Mouse (Mus musculus) thymus, adult 2 months (tissue): Measurements from ENCODE around the gene Eomes. TPM values are rescaled to one million over a fixed set of nuclear protein-coding genes. Genes with fewer than 3 reads are reported as not detected.

Experiments used
- DNase-seq: peaks from one replicate; pipeline ENCODE4 v3.0.0; 2021
- H3K27ac ChIP-seq: fragments of 200-500 bp; 2 replicates; pipeline ENCODE4 v1.5.1; 2012; ENCODE audit warnings: low read length, control low read depth; ENCODE audit not compliant: control insufficient read depth, insufficient read depth
- H3K27me3 ChIP-seq: fragments of 200-500 bp; 2 replicates; pipeline ENCODE4 v1.6.1; 2012; ENCODE audit warnings: mild to moderate bottlenecking, low read length, moderate library complexity, mixed read lengths; ENCODE audit not compliant: control insufficient read depth, insufficient read depth
- H3K36me3 ChIP-seq: fragments of 200-500 bp; 2 replicates; pipeline ENCODE4 v1.6.1; 2012; ENCODE audit warnings: mild to moderate bottlenecking, low read length, moderate library complexity; ENCODE audit not compliant: control insufficient read depth, insufficient read depth
- H3K4me1 ChIP-seq: fragments of 200-500 bp; replicated peaks from 2 replicates; pipeline ENCODE4 v1.6.1; 2012; ENCODE audit warnings: low read length; ENCODE audit not compliant: control insufficient read depth, insufficient read depth
- H3K4me3 ChIP-seq: fragments of 200-500 bp; 2 replicates; pipeline ENCODE4 v1.5.1; 2012; ENCODE audit warnings: mild to moderate bottlenecking, low read length, control low read depth, moderate library complexity; ENCODE audit not compliant: control insufficient read depth, insufficient read depth
- CTCF ChIP-seq: fragments of 200-500 bp; IDR thresholded peaks from 2 replicates; pipeline ENCODE4 v1.5.1; 2012; ENCODE audit warnings: mild to moderate bottlenecking, control low read depth, low read length, moderate library complexity, borderline replicate concordance; ENCODE audit not compliant: control insufficient read depth, poor library complexity, insufficient read depth; ENCODE audit errors: extremely low read depth
- POLR2A ChIP-seq: fragments of 200-500 bp; IDR thresholded peaks from 2 replicates; pipeline ENCODE4 v1.6.1; 2012; ENCODE audit warnings: mild to moderate bottlenecking, low read length, control low read depth, moderate library complexity; ENCODE audit not compliant: control insufficient read depth, poor library complexity, insufficient read depth; ENCODE audit errors: extremely low read depth
- WGBS: fragments of 180-500 bp; shearing (Covaris S2); methylation state at CpG from one replicate; pipeline ENCODE4 v1.1.7; 2018; 5-methylcytosine and 5-hydroxymethylcytosine counted together
- polyA plus RNA-seq: library from polyadenylated mRNA; depleted of rRNA; stranded (reverse); fragments of >200 nt; gene quantifications from 2 replicates; pipeline ENCODE4 v1.2.3, GENCODE M21; 2012; rRNA removed

Eomes gene
- polyA plus RNA-seq, 1 experiment, result 0.78 TPM

DNA sequence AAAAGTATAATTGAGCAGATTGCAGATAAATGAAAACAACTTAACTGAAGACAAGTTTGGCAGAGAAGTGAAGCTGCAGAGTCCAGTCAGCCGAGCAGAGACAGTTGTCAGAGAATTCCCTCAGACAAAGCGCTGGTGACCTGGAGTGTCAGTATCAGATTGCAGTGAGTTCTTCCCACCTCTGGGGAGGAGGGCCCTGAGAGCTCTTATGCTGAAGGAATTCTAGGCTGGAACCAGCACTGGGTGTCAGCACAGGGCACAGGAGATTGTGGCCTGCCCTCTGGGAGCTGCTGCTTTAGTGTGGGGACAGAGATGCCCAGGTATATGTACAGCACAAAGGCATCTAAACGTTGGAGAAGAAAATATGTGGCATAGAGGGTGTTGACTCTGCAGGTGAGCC is 42.8 kb downstream of the Eomes start:
- 80% methylated on average over 3 of the region's 3 CpGs for WGBS
- Histone ChIP-seq H3K27ac (no peak overlapping the region), H3K36me3 (peaks cover 5% of the 10 kb centered on the region), H3K4me3 (no peak overlapping the region), H3K27me3 (no peaks in the 10 kb centered on the region), H3K4me1 (no peaks in the 10 kb centered on the region)
- TF ChIP-seq POLR2A, result no peak
- no peak for TF ChIP-seq CTCF
- DNase-seq, result no peak

DNA sequence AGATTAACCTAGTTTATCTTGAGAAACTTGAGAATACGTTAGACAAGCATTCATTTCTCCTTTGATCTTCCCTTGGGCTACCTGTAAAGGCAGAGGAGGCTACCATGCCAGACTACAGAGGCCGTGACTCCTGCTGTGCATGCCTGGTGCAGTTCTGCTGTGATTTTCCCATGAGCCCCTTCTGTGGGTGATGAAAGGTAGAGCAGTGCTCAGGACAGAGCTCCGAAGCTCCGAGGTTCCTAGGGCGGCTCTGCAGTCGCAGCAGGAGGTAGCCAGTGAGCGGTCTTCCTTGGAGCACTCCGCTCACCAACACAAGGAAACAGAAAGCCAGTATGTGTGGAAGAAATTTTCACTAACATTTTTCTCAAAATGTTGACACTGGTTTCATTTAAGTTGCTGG is 43.6 kb downstream of the Eomes start:
- DNase-seq, result no peak
- TF ChIP-seq CTCF, result no peak
- TF ChIP-seq POLR2A, result no peak
- H3K27me3 ChIP-seq, result no peaks in the 10 kb centered on the region
- H3K27ac ChIP-seq, result no peak overlapping the region
- H3K36me3 ChIP-seq, result peaks cover 13% of the 10 kb centered on the region
- WGBS, result 97% methylated on average over 8 of the region's 8 CpGs
- H3K4me1 ChIP-seq, result no peaks in the 10 kb centered on the region
- no peak overlapping the region for H3K4me3 ChIP-seq

DNA sequence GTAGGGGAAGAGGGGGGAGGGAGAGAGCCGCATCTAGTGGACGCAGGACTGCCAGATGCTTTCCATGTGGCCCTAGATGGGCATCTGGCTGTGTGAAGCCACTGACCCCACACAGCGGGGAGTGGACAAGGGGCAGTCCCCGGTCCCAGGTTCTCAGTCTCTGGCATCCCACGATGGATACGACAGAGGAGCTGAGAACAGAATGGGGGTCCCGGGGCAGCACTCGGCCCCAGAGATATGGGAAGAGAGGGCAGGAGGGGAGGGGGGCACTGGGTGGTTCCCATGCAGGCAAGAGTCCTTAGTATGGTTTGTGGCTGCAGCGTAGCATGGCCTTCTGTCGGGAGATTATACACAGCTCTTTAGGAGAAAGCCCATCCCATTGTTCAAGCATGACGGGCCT is 45.7 kb downstream of the Eomes start:
- no peak for TF ChIP-seq POLR2A
- no peak for TF ChIP-seq CTCF
- WGBS, result 98% methylated on average over 11 of the region's 11 CpGs
- H3K36me3 ChIP-seq, result peaks cover 32% of the 10 kb centered on the region

DNA sequence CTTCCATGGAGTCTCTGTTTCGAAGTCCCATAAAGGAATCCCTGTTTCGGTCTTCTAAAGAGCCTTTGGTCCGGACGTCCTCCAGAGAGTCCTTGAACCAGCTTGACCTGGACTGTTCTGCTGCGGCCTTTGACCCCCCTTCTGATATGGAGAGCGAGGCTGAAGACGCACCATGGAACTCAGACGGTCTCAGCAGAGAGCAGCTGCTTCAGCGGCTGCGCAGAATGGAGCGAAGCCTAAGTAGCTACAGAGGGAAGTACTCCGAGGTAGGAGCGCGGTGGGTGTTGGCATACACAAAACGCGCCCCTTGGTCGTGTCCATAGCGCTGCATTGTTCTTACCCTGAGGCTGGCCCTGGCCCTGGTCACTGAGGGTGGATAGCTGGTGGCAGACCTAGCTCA is 49.0 kb downstream of the Eomes start:
- Histone ChIP-seq H3K27me3 (no peaks in the 10 kb centered on the region), H3K27ac (no peak overlapping the region), H3K36me3 (peaks cover 56% of the 10 kb centered on the region), H3K4me1 (no peaks in the 10 kb centered on the region), H3K4me3 (no peak overlapping the region)
- TF ChIP-seq CTCF, result no peak
- TF ChIP-seq POLR2A, result no peak
- 98% methylated on average over 18 of the region's 18 CpGs for WGBS
- DNase-seq, result no peak

More for the DNA sequence above, 45.7 kb downstream of the Eomes start:
- Histone ChIP-seq H3K4me1 (no peaks in the 10 kb centered on the region), H3K27me3 (no peaks in the 10 kb centered on the region), H3K4me3 (no peak overlapping the region), H3K27ac (no peak overlapping the region)
- DNase-seq, result no peak

DNA sequence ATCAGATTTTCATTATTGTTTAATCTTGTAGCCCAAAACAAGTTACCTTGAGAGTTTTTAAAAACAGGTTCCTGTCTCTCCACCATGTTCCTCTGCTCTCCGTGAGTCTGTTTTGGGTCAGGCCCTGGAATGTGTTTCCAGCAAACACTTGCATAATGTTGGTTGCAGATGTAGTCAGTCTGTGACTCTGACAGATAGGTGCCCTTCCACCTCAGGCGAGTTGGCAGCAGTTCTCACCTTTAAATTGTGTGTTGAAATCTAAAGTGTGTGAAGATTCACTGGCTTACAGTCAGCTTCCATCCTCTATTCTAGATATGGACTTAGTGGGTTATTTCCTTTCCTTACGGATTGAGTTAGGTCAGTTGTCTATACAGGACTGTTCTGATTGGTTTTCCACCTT is 51.8 kb downstream of the Eomes start:
- Histone ChIP-seq H3K27ac (no peak overlapping the region), H3K27me3 (no peaks in the 10 kb centered on the region), H3K36me3 (peaks cover 69% of the 10 kb centered on the region), H3K4me3 (no peak overlapping the region), H3K4me1 (no peaks in the 10 kb centered on the region)
- no peak for DNase-seq
- WGBS, result 93% methylated on average over 3 of the region's 3 CpGs
- TF ChIP-seq POLR2A (no peak), CTCF (no peak)

DNA sequence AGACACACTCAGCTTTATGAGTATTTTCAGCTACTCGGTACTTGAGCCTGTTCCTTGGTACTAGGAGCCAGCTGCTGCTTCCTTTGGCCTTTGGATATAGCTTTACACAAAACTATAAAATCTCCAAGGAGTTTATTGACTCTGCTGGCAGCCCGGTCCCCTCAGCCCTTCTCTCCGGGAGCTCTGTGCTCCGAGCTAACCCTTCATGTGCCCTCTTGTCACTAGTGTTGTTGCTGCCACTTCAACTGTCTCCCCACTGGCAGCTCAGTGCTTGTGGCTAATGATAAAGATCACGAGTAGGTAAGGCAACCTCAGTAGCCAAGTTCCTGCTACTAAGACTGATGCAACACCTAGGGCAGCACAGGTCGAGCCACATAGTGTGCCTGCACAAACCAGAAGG is 52.7 kb downstream of the Eomes start:
- no peaks in the 10 kb centered on the region for H3K27me3 ChIP-seq
- no peak overlapping the region for H3K27ac ChIP-seq
- WGBS, result 89% methylated on average over 6 of the region's 6 CpGs
- no peak overlapping the region for H3K4me3 ChIP-seq
- TF ChIP-seq CTCF, result no peak
- TF ChIP-seq POLR2A, result no peak
- DNase-seq, result no peak
- no peaks in the 10 kb centered on the region for H3K4me1 ChIP-seq
- peaks cover 76% of the 10 kb centered on the region for H3K36me3 ChIP-seq

DNA sequence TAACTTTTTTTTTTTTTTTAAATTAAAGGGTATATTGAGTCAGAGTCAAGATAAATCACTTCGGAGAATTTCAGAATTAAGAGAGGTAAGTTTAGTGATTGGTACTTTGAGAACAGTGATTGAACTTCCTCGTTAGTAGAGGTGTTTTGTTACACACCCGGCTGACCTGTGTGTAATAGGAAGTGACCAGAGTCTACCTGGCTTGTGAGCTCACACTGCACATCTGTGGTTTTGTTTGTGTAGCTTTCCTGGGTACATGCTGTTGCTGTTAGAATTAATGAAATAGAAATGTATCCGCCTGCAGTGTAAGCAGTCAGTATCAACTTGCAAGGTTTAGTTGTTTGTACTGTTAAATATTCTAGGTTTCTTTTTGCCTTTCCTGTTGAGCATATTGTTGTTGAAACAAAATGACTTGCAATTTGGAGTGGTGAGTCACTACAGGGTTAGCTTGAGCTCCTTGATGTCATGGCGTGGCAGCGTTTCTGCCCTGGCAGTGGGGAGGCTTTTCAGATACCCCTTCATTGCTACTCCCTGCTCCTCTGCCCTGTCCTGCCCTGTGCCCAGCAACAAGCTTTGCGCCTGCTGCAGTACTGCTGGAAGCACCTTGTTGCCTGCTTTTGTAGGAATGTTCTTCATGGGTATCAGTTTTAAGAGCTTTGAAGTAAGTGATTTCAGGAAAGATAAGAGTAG is 54.6 kb downstream of the Eomes start:
- WGBS, result 92% methylated on average over 7 of the region's 7 CpGs
- TF ChIP-seq POLR2A, result no peak
- TF ChIP-seq CTCF, result no peak
- Histone ChIP-seq H3K36me3 (peaks cover 77% of the 10 kb centered on the region), H3K4me3 (no peak overlapping the region), H3K27me3 (no peaks in the 10 kb centered on the region), H3K4me1 (no peaks in the 10 kb centered on the region), H3K27ac (no peak overlapping the region)
- DNase-seq, result no peak

Other genes with a start within 250 kb of the Eomes start
- 16.2 and 19.4 TPM in 2 replicates for gene Golga4, start 28.1 kb downstream of the Eomes start, polyA plus RNA-seq
- gene Itga9, start 128.5 kb downstream of the Eomes start, polyA plus RNA-seq, result 7.2 and 9.0 TPM in 2 replicates